8 mouse cellular contexts compared by ENCODE assay signal in genomic region chr2:32152367-32153034, GRCm38 (mm10). TPM values are rescaled to one million over a fixed set of nuclear protein-coding genes. Genes with fewer than 3 reads are reported as not detected.
DNase-seq lines count a peak whose midpoint lies in the region; ATAC-seq and TF ChIP-seq lines count a peak whose summit lies in the region.

No protein-coding gene starts in this region.

- H3ac ChIP-seq in C2C12 (ENCODE audit: control insufficient read depth, insufficient read length, low read depth) = peak overlapping the region; percentile 100

- H3K27ac ChIP-seq in gastrocnemius, adult 2 months = peak overlapping the region; percentile 95
- H3K27ac ChIP-seq in forebrain, embryonic 12.5 days = peak overlapping the region; percentile 99
- H3K27ac ChIP-seq in liver, embryonic 13.5 days = peak overlapping the region; percentile 95

- no peaks in the 10 kb centered on the region for H3K9me3 ChIP-seq in forebrain, embryonic 12.5 days
- H3K9me3 ChIP-seq in liver, embryonic 13.5 days (replicated peaks) = no peaks in the 10 kb centered on the region

- WGBS in forebrain, embryonic 12.5 days = 20% methylated on average over 12 of the region's 12 CpGs
- WGBS in liver, embryonic 13.5 days (ENCODE audit: insufficient replicate concordance) = 19% methylated on average over 12 of the region's 12 CpGs

- no peak for DNase-seq in gastrocnemius, adult 2 months
- DNase-seq in gastrocnemius, adult 8-10 months (ENCODE audit: low spot score in 2 of 2) = no peak
- DNase-seq in liver, embryonic 13.5 days = no peak
- DNase-seq in yolk sac, embryonic 10.5 days (ENCODE audit: low spot score) = no peak
- DNase-seq in retina, embryonic 14.5 days (ENCODE audit: low spot score) = no peak
- DNase-seq in left cerebral cortex, postnatal 14 days (ENCODE audit: low spot score in 2 of 2) = no peak

- TF ChIP-seq CTCF in gastrocnemius, adult 2 months (IDR thresholded peaks at IDR 0.05) = no peak
- TF ChIP-seq CTCF in C2C12 (IDR thresholded peaks at IDR 0.05; ENCODE audit: control insufficient read depth, insufficient read depth, insufficient read length) = no peak

- H3K4me3 ChIP-seq in gastrocnemius, adult 2 months = peak overlapping the region; percentile 94
- peak overlapping the region; percentile 68 for H3K4me3 ChIP-seq in C2C12 (ENCODE audit: insufficient read depth, poor library complexity, severe bottlenecking)
- H3K4me3 ChIP-seq in forebrain, embryonic 12.5 days (replicated peaks) = peak overlapping the region; percentile 98
- H3K4me3 ChIP-seq in liver, embryonic 13.5 days (replicated peaks) = peak overlapping the region; percentile 94

- ATAC-seq in forebrain, embryonic 12.5 days (ENCODE audit: low FRiP score) = no peak
- ATAC-seq in liver, embryonic 13.5 days (ENCODE audit: low read depth) = peak; percentile 5; the same call in 1 of the 2 replicates

- H3K36me3 ChIP-seq in C2C12 (ENCODE audit: control insufficient read depth, insufficient read depth) = peaks cover 14% of the 10 kb centered on the region
- H3K36me3 ChIP-seq in forebrain, embryonic 12.5 days (replicated peaks) = no peaks in the 10 kb centered on the region
- 0 out of 2 replicates have a peak, but pooled peaks cover 3% of the 10 kb centered on the region for H3K36me3 ChIP-seq in liver, embryonic 13.5 days

- H3K79me3 ChIP-seq in C2C12 (ENCODE audit: low read depth) = peaks cover 62% of the 10 kb centered on the region

- intact Hi-C loops in gastrocnemius, adult 2 months (cut with DNase I) = loop anchor here (5.0 kb wide), 2 partner anchors 85 to 135 kb away; partner anchors contain the start of genes Golga2, Pomt1 and Swi5
- intact Hi-C loops in left cerebral cortex, postnatal 14 days (cut with DNase I) = loop anchor here (5.0 kb wide), 1 partner anchor 35 kb away; no protein-coding TSS in a partner anchor

- H3K4me1 ChIP-seq in forebrain, embryonic 12.5 days = peaks cover 62% of the 10 kb centered on the region
- peaks cover 69% of the 10 kb centered on the region for H3K4me1 ChIP-seq in liver, embryonic 13.5 days (replicated peaks)

- H3K27me3 ChIP-seq in C2C12 (ENCODE audit: control insufficient read depth, insufficient read depth, insufficient read length) = no peaks in the 10 kb centered on the region
- H3K27me3 ChIP-seq in forebrain, embryonic 12.5 days = no peaks in the 10 kb centered on the region
- H3K27me3 ChIP-seq in liver, embryonic 13.5 days = no peaks in the 10 kb centered on the region

- H3K79me2 ChIP-seq in C2C12 (ENCODE audit: control insufficient read depth, insufficient read depth) = peaks cover 65% of the 10 kb centered on the region

- H3K9ac ChIP-seq in forebrain, embryonic 12.5 days = peak overlapping the region; percentile 100
- peak overlapping the region; percentile 98 for H3K9ac ChIP-seq in liver, embryonic 13.5 days

- H3K4me2 ChIP-seq in forebrain, embryonic 12.5 days = peak overlapping the region; percentile 98
- H3K4me2 ChIP-seq in liver, embryonic 13.5 days = peak overlapping the region; percentile 93

TF ChIP-seq in C2C12, 6 proteins besides CTCF, POLR2A, EP300 and RAD21:
- no peak for TF ChIP-seq MYOD1 (IDR thresholded peaks at IDR 0.05; ENCODE audit: control insufficient read depth, insufficient read length, low read depth)
- TF ChIP-seq MYOG (IDR thresholded peaks at IDR 0.05; ENCODE audit: control insufficient read depth, extremely low read depth, insufficient read length) = no peak
- no peak for TF ChIP-seq FOSL1 (IDR thresholded peaks at IDR 0.05; ENCODE audit: insufficient read depth, low read length, poor library complexity, severe bottlenecking)
- TF ChIP-seq CEBPB (IDR thresholded peaks at IDR 0.05; ENCODE audit: low read depth) = no peak
- TF ChIP-seq USF1 (IDR thresholded peaks at IDR 0.05; ENCODE audit: low read depth) = no peak

RNA-seq across cellular contexts. Expression of gene Prrc2b, which starts 1.6 kb away (rescaled TPM):
- 10 to 100 TPM; 76.4 to 86.9 TPM for total RNA-seq in gastrocnemius, adult 2 months (2021)
- 10 to 100 TPM; 81.0 to 90.8 (median 85.9) TPM for total RNA-seq in gastrocnemius, adult 8-10 months (2022)
- polyA plus RNA-seq in C2C12 (2012; fragmentation: generic; extraction: Trizol) = 45.0 TPM
- polyA plus RNA-seq in forebrain, embryonic 12.5 days (2016; fragmentation: Nextera tagmentation; extraction: Ambion mirVana) = 96.9 and 110 TPM in 2 replicates
- polyA plus RNA-seq in liver, embryonic 13.5 days (2015; fragmentation: Nextera tagmentation; extraction: Ambion mirVana) = 6.8 and 7.7 TPM in 2 replicates
- total RNA-seq in left cerebral cortex, postnatal 14 days (2021) = 100 to 1,000 TPM; 244 to 245 TPM

RNA-seq across cellular contexts. Expression of gene Plpp7, which starts 57.2 kb away (rescaled TPM):
- total RNA-seq in gastrocnemius, adult 2 months (2021) = 100 to 1,000 TPM; 109 to 120 TPM
- total RNA-seq in gastrocnemius, adult 8-10 months (2022) = 100 to 1,000 TPM in 3 of 4 experiments, 10 to 100 TPM in 1; 99.5 to 130 (median 113) TPM
- 0.47 TPM for polyA plus RNA-seq in C2C12 (2012; fragmentation: generic; extraction: Trizol)
- 7.0 and 7.2 TPM in 2 replicates for polyA plus RNA-seq in forebrain, embryonic 12.5 days (2016; fragmentation: Nextera tagmentation; extraction: Ambion mirVana)
- 2.0 and 2.2 TPM in 2 replicates for polyA plus RNA-seq in liver, embryonic 13.5 days (2015; fragmentation: Nextera tagmentation; extraction: Ambion mirVana)
- 10 to 100 TPM; 24.5 to 28.5 TPM for total RNA-seq in left cerebral cortex, postnatal 14 days (2021)
